Mouse (Mus musculus) urinary bladder, postnatal 10 days (tissue): ENCODE data around the gene Pnpla7.
"Not testable (repeated sequence)": the region's sequence is repeated elsewhere in the genome, so short reads cannot be mapped to it uniquely, and the experiment has no call there.

Source experiments
- DNase-seq: peaks from one replicate; pipeline ENCODE4 v3.0.0; 2022; ENCODE audit warnings: low spot score

Pnpla7 gene

DNA sequence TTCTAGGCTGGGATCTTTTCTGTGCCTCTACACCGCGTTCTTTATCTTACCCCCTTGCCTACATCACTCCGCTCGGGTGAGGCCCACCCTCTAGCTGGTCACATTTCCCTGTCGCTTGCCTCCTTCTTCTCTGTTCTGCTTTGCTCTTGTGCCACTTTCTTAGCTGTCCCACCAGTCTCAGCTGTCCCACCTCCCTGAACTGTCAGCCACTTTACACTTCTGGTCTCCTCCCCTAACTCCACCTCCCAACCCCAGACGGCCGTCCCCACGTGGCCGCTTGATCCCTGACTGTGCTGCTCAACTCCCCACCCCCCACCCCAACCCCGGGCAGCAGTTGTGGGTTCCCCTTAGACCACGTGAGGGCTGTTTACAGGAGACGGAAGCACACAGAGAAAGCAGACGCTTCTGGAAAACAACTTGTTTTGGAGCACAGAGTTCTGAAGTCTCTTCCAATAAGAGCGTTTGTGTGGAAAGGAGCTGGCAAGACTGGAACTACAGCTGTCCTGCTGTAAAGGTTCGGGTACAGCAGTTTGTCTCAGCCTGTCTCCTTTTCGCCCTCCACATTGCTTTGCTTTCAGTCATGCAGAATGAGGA is at the start of gene Pnpla7:
TSS of gene Pnpla7 (plus strand) at position 330 of the 594 bp plus-strand sequence.
- peak; percentile 20 for DNase-seq

DNA sequence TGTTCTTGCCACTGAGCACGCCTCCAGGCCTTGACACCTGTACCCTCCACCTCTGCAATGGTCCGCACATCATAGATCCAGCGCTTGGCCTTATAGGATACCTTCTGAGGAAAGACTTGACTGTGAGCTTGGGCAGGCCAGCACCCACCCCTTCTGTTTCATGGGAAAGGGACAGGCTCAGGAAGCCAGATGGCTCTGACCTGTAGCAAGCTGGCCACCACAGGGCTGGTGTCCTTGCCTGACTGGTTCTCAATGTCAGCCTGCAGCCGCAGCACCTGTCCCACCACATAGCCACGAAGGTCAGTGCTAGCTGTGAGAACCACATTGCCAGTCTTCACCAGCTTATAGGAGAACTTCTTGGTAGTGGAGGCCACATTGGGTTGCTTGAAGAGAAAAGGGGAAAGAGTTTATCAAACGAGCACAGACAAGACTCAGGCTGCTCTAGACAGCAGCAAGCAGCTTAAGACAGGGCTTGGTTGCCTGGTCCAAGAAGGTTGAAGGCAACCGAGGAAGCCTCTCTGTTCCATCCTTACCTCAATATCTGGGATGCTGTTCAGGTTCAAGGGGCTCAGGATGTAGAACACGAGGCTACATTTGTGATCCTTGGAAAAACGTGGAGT is 49.4 kb upstream of the Pnpla7 start:
- no peak for DNase-seq

DNA sequence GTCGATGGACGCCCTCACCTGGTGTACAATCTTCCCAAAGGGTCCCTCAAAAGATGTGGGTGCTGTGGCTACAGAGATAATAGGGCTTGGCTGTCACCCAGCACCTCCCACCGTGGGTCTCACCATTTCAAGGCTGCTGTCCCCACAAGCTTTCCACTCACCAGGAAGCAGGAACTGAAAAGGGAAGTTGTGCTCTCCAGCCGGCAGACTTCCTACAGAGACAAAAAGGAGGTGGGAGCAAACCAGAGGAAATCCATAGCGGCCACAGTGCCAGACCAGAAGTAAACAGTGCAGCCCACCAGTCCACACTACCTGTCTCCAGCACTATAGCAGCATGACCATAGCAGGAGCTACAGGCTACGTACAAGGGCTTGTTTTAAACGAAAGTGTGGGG is 48.9 kb upstream of the Pnpla7 start:
- DNase-seq: no peak

- no peak for DNase-seq
Observed at GRCm38 (mm10) chr2:24927810-24928479, 47.9 kb upstream of the Pnpla7 start.

GRCm38 (mm10) chr2:24929119-24929518 is 46.7 kb upstream of the Pnpla7 start:
- no peak for DNase-seq

DNA sequence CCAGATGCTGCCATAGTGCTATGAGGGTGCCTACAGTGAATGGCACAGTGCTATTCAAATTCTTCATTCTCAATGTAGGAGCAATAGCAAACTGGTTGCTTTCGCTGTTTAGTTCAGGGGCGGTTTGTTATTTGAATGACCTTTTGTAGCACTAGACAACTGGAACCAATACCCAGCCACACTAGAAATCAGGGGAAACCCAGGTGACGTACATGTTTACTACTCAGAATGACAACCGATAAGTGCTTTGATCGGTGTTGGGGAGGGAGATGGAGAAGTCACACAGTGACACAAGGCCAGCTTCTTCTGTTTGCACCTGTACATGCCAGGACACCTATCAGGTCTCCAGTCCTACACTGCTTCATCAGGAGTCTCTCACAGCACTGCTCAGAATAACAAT is 46.2 kb upstream of the Pnpla7 start:
- no peak for DNase-seq

- DNase-seq: no peak
Observed at GRCm38 (mm10) chr2:24934441-24934963, 41.3 kb upstream of the Pnpla7 start.

DNA sequence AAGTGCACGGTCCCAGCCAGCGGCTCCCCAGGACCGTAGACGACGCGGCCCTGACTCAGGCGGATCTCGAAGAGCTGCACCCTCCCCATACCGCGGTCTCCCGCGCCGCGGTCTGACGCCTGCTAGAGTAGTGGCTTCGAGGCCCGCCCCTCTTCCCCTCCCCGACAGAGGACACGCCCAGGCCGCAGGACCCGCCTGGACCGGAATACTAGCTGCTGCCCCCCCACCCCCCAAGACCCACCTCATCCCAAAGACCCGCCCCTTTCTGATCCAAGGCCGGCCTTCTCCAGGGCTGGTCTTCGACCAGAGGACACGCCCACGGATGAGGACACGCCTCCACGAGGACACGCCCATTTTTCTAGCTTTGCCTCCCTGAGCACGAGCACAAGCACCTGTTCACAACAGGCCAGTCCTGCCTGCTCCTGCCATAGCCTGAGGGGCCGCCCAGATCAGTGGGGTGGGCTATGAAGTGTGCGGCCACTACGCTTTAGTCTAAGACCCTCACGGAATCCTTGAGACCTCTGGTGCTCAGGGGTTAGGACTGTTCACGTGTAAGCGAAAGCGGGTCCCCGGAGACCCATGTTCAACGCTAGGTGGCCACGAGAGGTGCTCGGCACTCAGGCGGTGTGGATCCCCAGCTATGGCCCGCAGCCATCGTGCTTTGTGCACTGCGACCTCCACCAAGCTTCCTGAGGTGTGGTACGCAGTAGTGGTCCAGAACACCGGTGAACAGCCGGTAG is 40.6 kb upstream of the Pnpla7 start, which contains the start of gene Arrdc1:
TSS of gene Arrdc1 (minus strand) at position 196 of the 740 bp plus-strand sequence.
- peak; percentile 67 for DNase-seq

- no peak for DNase-seq
Observed at GRCm38 (mm10) chr2:24942092-24942491, 33.7 kb upstream of the Pnpla7 start.

GRCm38 (mm10) chr2:24944304-24944703 is 31.5 kb upstream of the Pnpla7 start:
- not testable (repeated sequence) for DNase-seq

GRCm38 (mm10) chr2:24949421-24950188 is 26.2 kb upstream of the Pnpla7 start, which contains the start of gene Zmynd19:
Zmynd19 (plus strand) TSS chr2:24949792.
- DNase-seq: peak; percentile 95

DNA sequence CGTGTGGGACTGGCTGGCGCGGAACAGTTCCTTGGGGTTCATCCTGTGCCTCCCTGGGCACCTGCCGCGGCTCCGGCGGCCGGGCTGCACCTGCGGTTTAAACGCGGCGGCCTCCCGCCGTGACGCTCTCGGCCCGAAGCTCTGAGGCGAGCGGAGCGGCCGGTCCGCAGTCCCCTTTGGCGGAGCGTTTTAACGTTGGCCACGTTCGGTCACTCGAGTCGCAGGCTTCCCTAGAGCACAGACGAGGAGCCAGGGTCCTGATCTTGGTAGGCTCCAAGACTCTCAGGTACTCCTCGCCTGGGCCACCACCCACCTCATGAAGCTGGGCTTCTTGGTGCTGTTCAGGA is 25.7 kb upstream of the Pnpla7 start:
- DNase-seq: no peak

DNA sequence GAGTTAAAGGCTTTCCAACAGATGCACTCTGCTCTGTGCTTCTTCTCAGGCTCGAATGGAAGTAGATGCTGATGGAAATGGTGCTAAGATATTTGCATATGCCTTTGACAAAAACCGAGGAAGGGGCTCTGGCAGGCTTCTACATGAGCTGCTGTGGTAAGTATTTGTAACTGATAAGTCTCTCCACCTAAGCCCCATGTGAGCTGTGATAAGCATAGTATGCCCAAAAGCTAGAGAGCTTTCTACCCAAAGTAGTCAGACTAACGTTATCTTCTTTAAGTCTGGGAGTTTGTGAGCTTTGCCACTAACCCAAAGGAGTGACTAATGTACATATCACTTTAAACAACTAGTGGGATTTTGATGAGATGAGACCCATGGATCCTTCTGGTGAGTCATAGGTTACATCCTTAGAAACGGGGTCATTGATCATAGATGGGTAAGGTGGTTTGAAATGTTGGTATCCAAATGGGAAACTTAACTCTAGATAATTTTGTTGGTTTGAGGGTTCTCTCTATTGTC is 23.2 kb upstream of the Pnpla7 start:
- DNase-seq: no peak

DNA sequence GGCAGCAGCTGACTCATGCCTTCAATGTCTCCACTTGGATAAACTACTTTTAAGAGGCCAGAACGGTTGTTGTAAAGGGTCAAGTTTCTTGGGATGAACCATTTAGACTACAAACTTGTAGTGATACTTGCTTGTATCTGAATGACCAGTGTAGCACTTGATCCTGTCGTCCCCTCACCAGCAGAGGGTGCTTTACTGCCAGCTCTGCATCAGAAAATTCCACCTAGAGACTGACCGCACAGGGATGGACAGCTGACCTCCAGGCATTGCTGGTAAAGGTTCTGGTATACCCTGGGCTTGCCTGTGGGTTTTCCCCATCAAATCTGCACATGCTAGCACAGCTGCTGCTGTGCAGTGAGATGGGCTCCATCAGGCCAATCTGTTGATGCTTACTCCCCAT is 14.9 kb upstream of the Pnpla7 start:
- DNase-seq: no peak

- peak; percentile 46 for DNase-seq
Observed at GRCm38 (mm10) chr2:24962304-24963000, 13.4 kb upstream of the Pnpla7 start, which contains the start of gene Dph7. Dph7 (plus strand) TSS chr2:24962400.

DNA sequence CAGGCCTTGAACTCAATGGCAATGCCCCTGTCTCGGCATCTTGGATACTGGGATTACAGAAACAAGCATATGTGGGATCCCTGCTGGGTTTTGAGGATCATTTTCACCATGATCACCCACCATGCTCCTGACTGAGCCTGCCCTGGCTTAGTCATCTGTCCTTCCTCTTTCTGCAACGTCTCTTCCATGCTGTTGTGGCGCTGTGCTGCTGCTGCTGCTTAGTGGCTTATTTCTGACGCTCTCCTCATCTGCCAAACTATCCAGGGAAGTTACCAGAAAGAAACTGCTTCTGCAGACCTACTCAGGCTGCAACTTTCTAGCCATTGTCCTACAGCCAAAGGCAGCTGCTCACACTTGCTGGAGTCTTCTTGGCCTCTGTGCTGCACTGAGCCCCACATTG is 5.4 kb upstream of the Pnpla7 start:
- no peak for DNase-seq

DNA sequence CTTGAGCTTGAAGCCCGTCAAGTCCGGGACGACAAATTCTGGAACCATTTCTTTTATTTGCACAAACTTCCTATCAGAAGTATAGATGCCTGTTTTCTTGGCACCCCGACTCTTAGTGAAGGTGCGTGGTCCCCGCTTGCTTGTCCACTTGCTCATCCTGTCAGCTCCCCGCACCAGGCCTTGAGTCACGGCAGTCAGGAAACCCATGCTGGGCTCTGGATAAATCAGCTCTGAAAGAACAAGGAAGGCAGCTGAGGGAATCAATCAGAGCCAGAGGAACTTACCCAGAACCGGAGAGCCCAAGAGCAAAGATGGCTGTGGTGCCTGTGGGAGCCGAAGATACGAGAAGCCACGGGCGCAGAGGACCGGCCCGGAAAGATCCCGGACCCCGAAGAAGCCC is 1.4 kb upstream of the Pnpla7 start:
- DNase-seq: not testable (repeated sequence)

- DNase-seq: peak; percentile 85
Observed at GRCm38 (mm10) chr2:24974906-24975703, 728 bp upstream of the Pnpla7 start, which contains the start of gene Mrpl41. Mrpl41 (minus strand) TSS chr2:24975098.

DNA sequence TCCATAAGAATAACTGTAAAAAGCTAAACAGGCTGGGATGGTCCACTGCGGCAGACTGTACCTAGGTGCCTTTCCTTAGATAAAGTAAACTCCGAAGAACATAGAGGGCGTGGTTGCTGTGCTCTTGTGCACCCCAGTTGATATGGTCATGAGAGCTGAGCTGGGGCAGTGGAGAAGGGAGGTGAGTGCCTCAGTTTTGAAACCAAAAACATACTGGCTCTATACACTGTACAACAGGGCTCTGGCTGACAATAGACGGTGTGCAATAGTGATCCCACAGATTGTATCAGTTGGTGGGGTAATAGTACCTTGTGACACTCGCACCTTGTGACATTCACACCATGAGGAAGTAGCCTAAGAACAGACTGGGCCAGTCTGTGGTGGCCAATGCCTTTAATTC is 1.1 kb downstream of the Pnpla7 start:
- DNase-seq: no peak

DNA sequence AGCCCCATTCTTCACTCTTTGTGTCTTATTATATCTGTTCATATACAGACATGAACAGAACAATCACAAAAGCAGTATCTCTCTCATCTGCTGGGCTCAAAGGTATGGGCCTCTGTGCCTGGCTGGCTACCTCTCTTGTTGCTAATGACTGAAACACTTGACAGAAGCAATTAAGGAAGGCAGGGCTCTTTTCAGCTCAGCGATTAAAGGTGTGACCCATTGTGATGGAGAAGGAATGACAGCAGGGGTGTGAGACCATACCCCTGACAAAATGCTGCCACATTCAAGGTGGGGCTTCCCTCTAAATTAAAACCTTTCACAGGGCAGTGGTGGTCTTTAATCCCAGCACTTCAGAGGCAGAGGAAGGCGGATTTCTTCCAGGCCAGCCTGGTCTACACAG is 11.9 kb downstream of the Pnpla7 start:
- DNase-seq: no peak
